Mouse (Mus musculus): ENCODE measurements around the gene Jsrp1.

DNA sequence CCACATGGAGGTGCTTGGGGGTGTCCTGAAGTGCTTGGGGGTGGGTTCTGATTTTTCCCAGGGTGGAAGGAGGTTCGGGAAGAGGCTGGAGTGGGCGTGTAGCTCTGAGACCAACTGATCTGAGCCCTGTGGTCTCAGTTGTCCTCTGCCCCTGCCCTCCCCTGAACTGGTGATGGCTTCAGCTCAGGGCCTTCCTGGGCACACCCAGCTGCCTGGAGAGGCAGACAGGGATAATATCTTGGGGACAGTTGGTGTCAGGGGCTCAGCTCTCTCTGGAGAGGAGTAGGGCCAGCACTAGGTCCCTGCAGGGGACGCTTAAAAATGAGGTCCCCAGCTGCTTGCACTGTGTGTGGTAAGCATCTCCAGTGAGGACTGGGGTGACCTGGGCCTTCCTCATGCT, 44.5 kb upstream of the Jsrp1 start:
- TF ChIP-seq CTCF (conservative IDR thresholded peaks at IDR 0.05; ENCODE audit: low read length) (no peak), NANOG (IDR thresholded peaks at IDR 0.05; ENCODE audit: borderline replicate concordance, low read length) (no peak), POU5F1 (IDR thresholded peaks at IDR 0.05; ENCODE audit: borderline replicate concordance, low read length) (no peak)

Measured in E14TG2a.4 (cell line).